Mouse (Mus musculus) thymus, postnatal 4 days (tissue): ENCODE measurements around the gene Snd1.

Source experiments
- DNase-seq: peaks from one replicate; pipeline ENCODE4 v3.0.0; 2021

Gene Snd1

DNA sequence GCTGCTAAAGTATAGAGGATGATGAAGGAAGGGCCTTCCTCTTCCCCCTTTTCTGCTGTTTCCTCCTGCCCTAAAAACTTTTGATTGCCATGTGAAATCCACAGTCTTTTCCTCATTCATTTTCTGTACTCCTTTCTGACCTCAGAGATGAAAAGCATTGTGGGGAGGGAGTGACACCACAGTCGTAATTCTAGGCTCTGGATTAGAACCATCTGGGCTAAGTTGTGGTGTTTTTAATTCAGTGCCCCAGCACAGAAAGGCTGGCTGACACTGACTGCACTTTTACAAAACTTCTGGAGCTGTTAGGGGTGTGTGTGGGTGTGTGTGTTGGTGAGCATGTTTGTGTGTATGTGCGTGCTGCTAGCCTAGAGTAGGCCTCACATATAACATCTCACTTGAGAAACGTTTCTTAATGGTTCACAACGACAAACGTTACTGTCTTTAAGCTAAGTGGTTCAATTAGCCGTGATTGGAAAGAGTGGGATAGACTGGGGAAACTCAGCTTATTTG is 373.4 kb downstream of the Snd1 start:
- no peak for DNase-seq

DNA sequence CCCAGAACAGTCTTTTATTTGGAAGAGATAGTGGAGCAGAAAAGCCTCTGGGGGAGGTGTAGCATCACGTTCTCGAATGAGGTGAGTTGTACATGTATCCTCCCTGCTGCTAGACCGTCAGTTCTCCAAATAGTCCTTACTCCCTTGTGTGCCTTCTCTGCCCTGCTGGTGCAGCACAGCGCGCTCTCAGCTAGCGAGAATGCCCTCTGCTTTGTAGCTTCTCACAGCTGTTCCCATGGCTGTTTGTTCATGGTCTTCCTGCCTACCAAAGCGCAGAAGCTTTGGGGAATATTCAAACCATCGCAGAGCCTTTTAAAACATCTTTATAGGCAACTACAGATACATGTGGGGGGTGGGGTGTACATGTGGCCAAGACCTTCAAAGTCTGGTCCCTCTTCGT is 374.0 kb downstream of the Snd1 start:
- DNase-seq: no peak

DNA sequence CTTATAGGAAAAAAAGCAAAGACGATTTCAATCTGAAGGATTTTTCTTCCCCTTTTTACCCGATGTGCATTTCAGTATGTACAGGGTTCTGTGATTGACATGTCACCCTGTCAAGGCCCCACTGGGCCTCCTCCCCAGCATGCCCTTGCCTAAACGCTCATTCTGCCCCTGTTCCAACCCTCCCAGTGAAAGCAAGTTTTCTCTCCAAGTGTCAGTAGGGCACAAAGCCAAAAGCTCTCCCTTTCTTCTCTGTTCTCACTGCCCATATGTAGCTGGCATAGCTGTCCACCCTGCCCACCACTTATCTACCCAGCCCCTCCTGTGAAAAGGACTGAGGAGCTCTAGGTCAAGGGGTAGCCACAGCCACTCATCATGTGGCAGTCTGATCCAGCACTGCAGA is 374.4 kb downstream of the Snd1 start:
- DNase-seq: no peak

- DNase-seq: no peak
Measured at GRCm38 (mm10) chr6:28850326-28850900, 375.5 kb downstream of the Snd1 start.

DNA sequence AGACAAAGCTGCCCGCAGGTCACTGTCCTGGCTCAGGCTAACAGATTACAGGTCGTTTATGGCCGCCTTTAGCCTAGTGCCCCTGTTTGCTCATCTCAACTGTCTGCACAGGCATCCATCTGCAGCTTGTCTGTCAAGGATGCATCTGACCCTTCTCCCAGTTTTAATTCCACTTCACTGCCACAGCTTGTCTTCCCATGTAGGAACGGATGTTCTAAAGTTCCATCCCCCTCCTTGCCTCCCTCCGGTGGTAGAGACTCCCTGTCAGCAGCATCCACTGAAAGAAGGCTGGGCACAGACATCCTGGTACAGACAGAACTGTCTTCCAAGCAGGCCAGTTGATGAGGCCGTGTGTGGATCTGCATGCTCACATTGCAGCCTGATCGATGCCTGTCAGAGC is 377.4 kb downstream of the Snd1 start:
- DNase-seq: no peak

- no peak for DNase-seq
Measured at GRCm38 (mm10) chr6:28853164-28853563, 378.2 kb downstream of the Snd1 start.

DNA sequence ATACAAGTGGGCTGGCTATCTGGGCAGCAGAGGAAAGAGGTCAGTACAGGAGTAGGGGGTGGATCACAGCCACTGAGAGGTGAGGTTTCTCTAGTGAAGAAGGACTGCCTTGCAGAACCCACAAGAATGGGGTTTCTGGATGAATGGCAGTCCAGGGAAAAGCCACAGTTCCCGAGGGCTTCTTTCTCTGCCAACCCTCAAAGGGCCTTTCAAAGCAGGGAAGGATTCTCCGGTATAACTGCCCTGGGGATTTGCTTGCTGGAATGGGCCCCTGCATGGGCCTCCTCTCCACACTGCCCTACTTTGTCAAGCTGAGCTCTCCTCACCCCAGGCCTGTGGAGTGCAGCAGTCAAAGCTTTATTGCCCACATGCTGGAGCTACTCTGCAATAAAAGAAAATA is 378.7 kb downstream of the Snd1 start:
- no peak for DNase-seq

GRCm38 (mm10) chr6:28854598-28854997 is 379.7 kb downstream of the Snd1 start:
- no peak for DNase-seq

- no peak for DNase-seq
Measured at GRCm38 (mm10) chr6:28855442-28855841, 380.5 kb downstream of the Snd1 start.

GRCm38 (mm10) chr6:28856789-28857188 is 381.9 kb downstream of the Snd1 start:
- DNase-seq: no peak

GRCm38 (mm10) chr6:28857198-28858180 is 382.6 kb downstream of the Snd1 start:
- DNase-seq: no peak

- DNase-seq: no peak
Measured at GRCm38 (mm10) chr6:28859094-28859493, 384.2 kb downstream of the Snd1 start.

GRCm38 (mm10) chr6:28860450-28860849 is 385.5 kb downstream of the Snd1 start:
- DNase-seq: no peak

- DNase-seq: no peak
Measured at GRCm38 (mm10) chr6:28860922-28861321, 386.0 kb downstream of the Snd1 start.

DNA sequence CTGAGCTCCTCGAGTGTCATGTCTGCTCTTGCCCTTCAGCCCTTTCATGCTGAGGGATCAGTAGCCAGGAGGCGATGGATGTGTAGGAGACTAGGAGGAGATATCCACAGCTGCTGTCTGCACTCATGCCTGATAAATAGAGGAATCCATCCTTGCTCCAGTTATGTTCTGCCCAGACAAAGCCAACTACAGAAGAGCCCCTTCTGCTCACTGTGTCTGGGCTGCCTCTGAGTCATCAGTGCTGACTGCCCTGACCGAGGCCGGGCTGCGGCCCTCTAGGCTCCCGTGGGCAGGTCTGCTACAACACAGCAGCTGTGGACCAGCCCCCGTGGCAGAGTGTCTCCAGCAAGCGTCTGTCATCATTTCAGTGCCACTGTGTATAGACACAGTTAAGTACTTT is 387.4 kb downstream of the Snd1 start:
- no peak for DNase-seq

GRCm38 (mm10) chr6:28864684-28865083 is 389.7 kb downstream of the Snd1 start:
- DNase-seq: no peak

DNA sequence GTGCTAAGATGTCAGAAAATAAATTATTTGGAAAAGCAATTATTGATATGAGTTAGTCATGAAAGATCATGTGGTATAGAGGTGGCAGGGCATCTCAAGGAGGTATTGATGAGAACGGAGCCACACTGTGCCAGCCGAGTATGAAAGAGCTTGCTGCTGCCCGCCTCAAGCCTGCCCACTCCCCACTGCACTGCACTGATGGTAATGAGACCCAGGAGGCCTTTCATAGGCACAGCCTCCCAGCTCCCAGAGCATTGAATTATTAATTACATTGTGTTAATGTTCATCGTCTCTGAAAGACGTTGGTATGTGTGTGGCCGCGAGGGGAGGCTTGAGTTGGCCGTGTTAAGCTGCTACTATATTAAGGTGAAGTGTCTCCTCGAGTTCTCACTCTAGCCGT is 390.2 kb downstream of the Snd1 start:
- no peak for DNase-seq

GRCm38 (mm10) chr6:28866206-28866605 is 391.3 kb downstream of the Snd1 start:
- DNase-seq: no peak

DNA sequence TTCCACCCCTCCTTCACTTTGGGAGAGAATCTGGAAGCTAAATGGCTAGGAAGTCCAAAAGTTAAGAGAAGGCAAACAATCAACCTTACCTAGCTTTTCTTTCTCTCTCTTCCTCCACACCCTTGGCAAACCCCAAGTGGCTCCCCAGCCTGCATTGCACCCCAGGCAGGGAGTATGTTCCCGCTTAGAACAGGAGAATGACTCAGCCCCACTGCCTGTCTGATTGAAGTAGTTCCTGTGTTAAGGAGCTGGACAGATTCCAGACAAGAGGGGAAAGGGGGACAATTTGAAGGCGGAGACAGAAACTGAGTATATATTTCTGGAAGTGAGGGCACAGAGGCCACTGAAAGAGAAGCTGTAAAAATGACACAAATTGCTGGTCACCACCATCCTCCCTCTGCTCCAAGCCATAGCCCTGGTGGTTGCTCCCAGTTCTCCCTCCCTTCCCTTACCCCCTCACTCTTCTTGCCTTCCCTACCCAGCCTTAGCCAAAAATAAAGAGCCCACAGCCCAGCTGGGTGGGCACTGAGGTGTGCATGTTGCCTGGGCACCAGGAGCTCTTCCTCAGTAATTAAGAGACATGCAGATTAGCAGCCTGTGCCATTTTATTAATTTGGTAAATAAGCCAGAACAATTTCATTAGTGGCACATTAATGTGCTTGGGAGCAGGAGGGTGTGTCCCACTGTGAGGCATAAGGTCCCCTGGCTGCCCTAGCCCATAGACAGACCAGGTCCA is 392.7 kb downstream of the Snd1 start:
- no peak for DNase-seq

- DNase-seq: no peak
Measured at GRCm38 (mm10) chr6:28871725-28872420, 396.9 kb downstream of the Snd1 start.

DNA sequence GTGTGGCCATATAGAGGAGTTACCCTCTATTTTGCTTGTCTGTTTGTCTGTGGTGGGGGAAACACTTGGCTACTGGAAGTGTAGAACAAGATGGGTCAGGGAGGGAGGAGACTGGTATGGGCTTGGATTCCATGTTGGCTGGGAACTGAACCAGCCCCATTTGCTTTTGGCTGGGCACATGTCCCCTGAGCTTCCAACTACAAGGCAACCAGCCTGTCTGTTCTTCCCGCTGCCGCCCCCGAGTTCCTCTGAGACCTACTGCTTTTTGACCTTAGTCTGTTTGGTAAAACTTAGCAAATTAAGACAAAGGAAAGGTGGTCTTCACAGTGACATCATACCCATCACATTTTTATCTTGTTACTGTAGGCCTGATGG is 397.5 kb downstream of the Snd1 start:
- DNase-seq: no peak

GRCm38 (mm10) chr6:28874053-28874452 is 399.1 kb downstream of the Snd1 start:
- no peak for DNase-seq

DNA sequence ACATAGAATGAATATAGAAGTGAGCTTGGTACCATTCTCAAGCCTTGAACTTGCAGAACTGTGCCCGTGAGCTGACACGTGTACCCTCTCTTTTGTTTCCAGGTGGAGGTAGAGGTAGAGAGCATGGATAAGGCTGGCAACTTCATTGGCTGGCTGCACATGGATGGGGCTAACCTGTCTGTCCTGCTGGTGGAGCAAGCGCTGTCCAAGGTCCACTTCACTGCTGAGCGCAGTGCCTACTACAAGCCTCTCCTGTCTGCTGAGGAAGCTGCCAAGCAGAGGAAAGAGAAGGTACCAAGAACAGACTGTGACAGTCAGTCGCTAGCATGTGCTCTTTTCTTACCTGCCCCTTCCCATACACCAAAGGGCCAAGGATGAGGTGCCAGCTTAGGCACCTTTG is 399.8 kb downstream of the Snd1 start:
- no peak for DNase-seq
